Mouse (Mus musculus) layer of hippocampus, adult 18-20 months (tissue): ENCODE measurements at regions not wholly inside any gene's neighbourhood (a gene's known extent, or its start where the extent isn't known, plus 50 kb on each side); places are given as distances from the start of the nearest gene placed in this dataset.
"Not testable (repeated sequence)": the region's sequence is repeated elsewhere in the genome, so short reads cannot be mapped to it uniquely, and the experiment has no call there.

ENCODE experiments used
- DNase-seq, 2 experiments: peaks; one replicate each; pipeline ENCODE4 v3.0.0; 2022; ENCODE audit warnings: low spot score in 2 of 2

DNA sequence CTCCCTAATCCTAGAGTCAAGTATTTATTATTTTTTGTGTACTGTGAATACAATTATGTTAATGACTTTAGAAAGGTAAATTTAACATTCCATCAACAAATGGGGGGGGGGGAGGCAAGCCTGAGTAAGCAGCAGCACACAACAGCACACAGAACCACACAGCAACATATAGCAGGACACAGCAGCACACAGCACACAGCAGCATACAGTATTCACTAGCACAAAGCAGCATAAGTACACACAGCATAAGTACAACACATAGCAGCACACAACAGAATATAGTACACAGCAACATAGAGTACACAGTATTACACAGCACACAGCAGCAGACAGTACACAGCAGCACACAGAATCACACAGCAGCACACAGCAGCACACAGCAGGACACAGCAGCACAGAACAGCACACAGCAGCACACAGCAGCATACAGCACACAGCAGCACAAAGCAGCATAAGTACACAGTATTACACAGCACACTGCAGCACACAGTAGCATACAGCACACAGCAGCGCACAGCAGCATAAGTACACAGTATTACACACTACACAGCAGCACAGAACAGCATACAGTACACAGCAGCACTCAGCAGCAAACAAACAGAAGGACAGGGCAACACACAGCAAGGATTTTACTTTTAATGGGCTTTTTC lies 605.7 kb downstream of the Tbl1xr1 start:
- no peak for DNase-seq

GRCm38 (mm10) chr3:22699317-22699716 lies 622.9 kb downstream of the Tbl1xr1 start:
- DNase-seq = no peak

DNA sequence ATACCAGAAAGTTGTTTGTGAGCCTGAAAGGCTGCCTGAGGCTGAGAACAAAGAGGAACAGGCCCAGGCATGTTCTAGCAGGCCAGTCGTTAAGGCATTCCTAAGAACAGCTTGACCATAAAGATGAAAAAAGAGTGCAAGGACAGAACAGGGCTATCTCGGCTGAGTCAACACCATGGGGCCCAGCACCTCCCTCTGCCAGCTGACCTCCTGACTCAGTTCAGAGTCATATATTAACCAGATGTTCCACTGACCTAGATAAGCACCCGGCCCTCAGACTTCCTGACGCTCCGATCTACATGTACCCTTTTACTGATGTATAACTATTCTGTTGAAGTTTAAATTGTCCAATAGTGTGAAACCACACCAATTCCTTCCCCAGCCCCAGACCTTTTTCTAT lies 625.0 kb downstream of the Tbl1xr1 start:
- DNase-seq = not testable (repeated sequence)

DNA sequence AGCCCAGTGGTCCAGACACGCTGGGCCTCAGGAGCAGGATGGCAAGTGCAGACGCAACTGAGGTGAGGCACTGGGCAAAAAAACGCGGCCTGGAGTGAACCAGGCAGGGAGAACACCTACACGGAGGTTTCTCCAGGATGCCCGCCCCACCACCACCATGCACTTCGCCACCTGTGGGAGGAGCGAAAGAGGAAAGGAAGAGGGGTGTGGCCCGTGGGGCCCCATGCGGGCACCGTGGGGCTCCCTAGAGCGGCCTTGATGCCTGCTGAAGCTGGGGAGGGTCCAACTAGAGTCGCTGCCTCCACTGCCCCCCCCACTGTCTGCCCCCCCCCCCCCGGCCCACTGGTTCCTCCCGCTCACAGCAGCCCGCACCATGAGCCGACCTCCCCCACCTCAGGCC lies 629.2 kb downstream of the Tbl1xr1 start:
- DNase-seq = no peak

- peak in 1 of 2 experiments; percentile 45 for DNase-seq
Measured at GRCm38 (mm10) chr3:22745026-22745425, 668.6 kb downstream of the Tbl1xr1 start.
